Mouse (Mus musculus) embryonic facial prominence, embryonic 15.5 days (tissue): Measurements from ENCODE around the gene Tln2. TPM values are rescaled to one million over a fixed set of nuclear protein-coding genes. Genes with fewer than 3 reads are reported as not detected.

ENCODE experiments used
- ATAC-seq: fragments of 200-750 bp; cut with Nextera tagmentation; 2 replicates; pipeline ENCODE4 v1.8.0; 2017; ENCODE audit warnings: low read depth, moderate TSS enrichment; ENCODE audit not compliant: insufficient number of reproducible peaks, low FRiP score, low TSS enrichment
- H3K27ac ChIP-seq: fragments of 300-500 bp; sonication (generic); replicated peaks from 2 replicates; pipeline ENCODE4 v1.5.1; 2015; ENCODE audit warnings: mild to moderate bottlenecking, inconsistent platforms
- H3K27me3 ChIP-seq: fragments of 300-500 bp; sonication (generic); 2 replicates; pipeline ENCODE4 v1.6.1; 2015; ENCODE audit warnings: inconsistent platforms
- H3K36me3 ChIP-seq: fragments of 300-500 bp; sonication (generic); 2 replicates; pipeline ENCODE4 v1.6.1; 2015; ENCODE audit warnings: mild to moderate bottlenecking, inconsistent platforms
- H3K4me1 ChIP-seq: fragments of 300-500 bp; sonication (generic); 2 replicates; pipeline ENCODE4 v1.6.1; 2015; ENCODE audit warnings: inconsistent platforms
- H3K4me2 ChIP-seq: fragments of 300-500 bp; sonication (generic); replicated peaks from 2 replicates; pipeline ENCODE4 v1.6.1; 2015; ENCODE audit warnings: mild to moderate bottlenecking, inconsistent platforms
- H3K4me3 ChIP-seq: fragments of 300-500 bp; sonication (generic); replicated peaks from 2 replicates; pipeline ENCODE4 v1.5.1; 2015; ENCODE audit warnings: mild to moderate bottlenecking, inconsistent platforms
- H3K9ac ChIP-seq: fragments of 300-500 bp; sonication (generic); 2 replicates; pipeline ENCODE4 v1.6.1; 2015; ENCODE audit warnings: inconsistent platforms
- H3K9me3 ChIP-seq: fragments of 300-500 bp; sonication (generic); replicated peaks from 2 replicates; pipeline ENCODE4 v1.6.1; 2016; ENCODE audit warnings: inconsistent platforms
- WGBS: fragments of 180-500 bp; shearing (Covaris S2); methylation state at CpG from one replicate; pipeline ENCODE4 v1.1.7; 2015; 5-methylcytosine and 5-hydroxymethylcytosine counted together
- microRNA counts: library from miRNA; unstranded; fragments of <30 nt; microRNA quantifications from one replicate; lab custom pipeline; 2016
- microRNA-seq: library from miRNA; unstranded; fragments of <30 nt; microRNA quantifications from one replicate; pipeline ENCODE4, GENCODE M21; 2016; ENCODE audit warnings: borderline number of aligned reads
- polyA plus RNA-seq: library from polyadenylated mRNA; unstranded; fragments of >200 nt; fragmentation: Nextera tagmentation; extraction: Ambion mirVana; gene quantifications from 2 replicates; pipeline ENCODE4 v1.2.1, GENCODE M21; 2015

Tln2 gene
- polyA plus RNA-seq, 1 experiment from 2014 or later, result 33.9 TPM

DNA sequence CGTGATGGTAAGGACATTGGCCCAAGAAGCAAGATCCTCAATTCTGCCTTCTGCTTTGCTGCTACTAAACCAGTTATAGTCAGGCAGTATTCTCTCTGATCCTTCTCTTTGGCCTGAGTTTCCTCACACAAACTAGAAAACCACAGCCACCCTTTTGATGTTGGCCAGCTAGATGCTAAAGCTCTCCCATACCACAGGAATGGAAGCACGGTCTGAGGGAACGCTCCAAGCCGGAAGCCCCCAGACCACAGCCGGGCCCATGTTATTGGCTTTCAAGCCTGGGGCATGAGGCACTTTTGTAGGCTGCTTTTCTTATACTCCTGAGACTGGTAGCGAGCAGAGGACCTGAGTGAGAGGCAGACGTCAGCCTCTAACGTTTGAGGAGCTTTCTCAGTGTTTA, 383.4 kb downstream of the Tln2 start:
- no peak overlapping the region for H3K4me2 ChIP-seq
- H3K27ac ChIP-seq, result peak overlapping the region; percentile 68
- H3K4me1 ChIP-seq, result peaks cover 39% of the 10 kb centered on the region

DNA sequence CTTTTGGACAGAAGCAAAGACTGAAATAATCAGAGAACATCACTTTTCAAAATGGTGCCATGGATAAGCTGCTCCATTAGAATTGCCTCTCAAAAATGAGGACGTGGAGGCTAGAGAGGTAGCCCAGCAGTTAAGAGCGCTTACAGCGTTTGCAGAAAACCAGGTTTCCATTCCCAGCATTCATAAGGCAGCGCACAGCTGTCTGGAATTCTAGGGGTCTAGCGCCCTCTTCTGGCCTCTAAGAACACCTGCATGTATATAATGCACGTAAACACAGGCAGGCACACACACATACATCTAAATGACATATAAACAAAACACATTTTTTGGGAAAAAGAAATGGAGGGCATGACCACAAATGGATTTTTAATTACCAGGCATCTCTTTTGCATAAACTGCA, 385.7 kb downstream of the Tln2 start:
- no peak for ATAC-seq

More for the DNA sequence above, 383.4 kb downstream of the Tln2 start:
- WGBS, result 44% methylated on average over 8 of the region's 8 CpGs
- Histone ChIP-seq H3K4me3 (no peak overlapping the region), H3K36me3 (no peaks in the 10 kb centered on the region), H3K9ac (no peak overlapping the region), H3K9me3 (no peaks in the 10 kb centered on the region), H3K27me3 (no peaks in the 10 kb centered on the region)
- 0 out of 2 replicates have a peak, but pooled peaks have one; percentile 11 for ATAC-seq

DNA sequence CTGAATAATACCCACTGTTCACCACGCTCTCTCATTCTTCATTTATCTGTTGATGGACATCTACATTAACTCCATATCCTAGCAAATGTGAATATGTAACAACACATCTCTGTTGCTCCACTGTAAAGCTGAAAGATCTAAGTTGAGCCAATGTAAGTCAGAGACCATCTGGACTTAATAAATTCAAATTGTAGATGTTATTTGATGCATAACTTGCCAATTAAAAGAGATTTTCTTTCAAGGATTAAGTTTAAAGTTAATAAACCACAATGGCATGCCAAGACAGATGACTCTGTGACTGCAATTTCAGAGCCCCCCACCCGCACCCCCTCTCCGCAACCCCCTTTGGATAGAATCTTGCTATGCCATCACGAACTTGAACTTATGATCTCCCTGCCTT, 386.3 kb downstream of the Tln2 start:
- H3K27me3 ChIP-seq, result no peaks in the 10 kb centered on the region
- H3K36me3 ChIP-seq, result no peaks in the 10 kb centered on the region
- no peak overlapping the region for H3K4me3 ChIP-seq
- no peaks in the 10 kb centered on the region for H3K9me3 ChIP-seq
- peak; percentile 20; the same call in 1 of the 2 replicates for ATAC-seq
- H3K9ac ChIP-seq, result no peak overlapping the region
- no peak overlapping the region for H3K4me2 ChIP-seq
- H3K27ac ChIP-seq, result peak overlapping the region; percentile 34; the same call in 1 of the 2 replicates
- 31% methylated on average over 4 of the region's 4 CpGs for WGBS
- H3K4me1 ChIP-seq, result peaks cover 29% of the 10 kb centered on the region

More for the DNA sequence above, 385.7 kb downstream of the Tln2 start:
- Histone ChIP-seq H3K9ac (no peak overlapping the region), H3K27me3 (no peaks in the 10 kb centered on the region), H3K4me2 (no peak overlapping the region), H3K9me3 (no peaks in the 10 kb centered on the region), H3K4me1 (peaks cover 35% of the 10 kb centered on the region), H3K36me3 (no peaks in the 10 kb centered on the region), H3K27ac (no peak overlapping the region), H3K4me3 (no peak overlapping the region)
- 87% methylated on average over 6 of the region's 6 CpGs for WGBS

DNA sequence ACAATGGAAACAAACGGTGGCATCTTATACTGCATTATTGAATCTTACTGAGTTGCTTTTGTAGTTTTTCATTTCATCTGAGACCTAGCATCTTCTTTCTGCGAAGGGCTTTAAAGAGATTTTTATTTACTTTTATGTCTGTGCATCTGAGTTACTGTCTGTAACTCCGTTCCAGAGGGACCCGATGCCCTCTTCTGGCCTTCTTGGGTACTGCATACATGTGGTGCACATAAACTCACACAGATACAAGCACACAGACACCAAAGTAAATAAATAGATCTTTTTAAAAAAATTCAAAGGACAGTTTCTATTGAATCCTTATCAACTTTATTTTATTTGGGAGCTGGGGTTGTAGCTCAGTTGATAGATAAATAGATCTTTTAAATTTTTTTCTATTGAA, 388.1 kb downstream of the Tln2 start:
- ATAC-seq, result no peak

DNA sequence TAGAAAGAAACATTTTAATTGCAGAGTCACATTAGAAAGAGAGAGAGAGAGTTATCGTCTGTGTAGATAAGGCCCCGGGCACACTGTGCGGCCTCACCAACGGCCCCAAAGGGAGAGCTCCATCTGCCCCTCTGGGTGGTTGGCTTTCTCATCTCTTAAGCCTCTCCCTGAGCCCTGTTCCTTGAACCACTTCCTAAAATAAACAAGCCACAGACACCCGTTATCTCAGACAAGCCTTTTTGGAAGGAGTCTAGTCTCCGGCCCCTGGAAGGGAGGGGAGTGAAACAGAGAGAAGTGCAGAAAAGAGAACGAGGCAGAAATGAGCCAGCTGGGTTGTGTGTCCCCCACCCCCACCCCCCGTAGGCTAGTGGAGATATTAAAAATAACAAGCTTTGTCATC, 388.7 kb downstream of the Tln2 start:
- WGBS, result 68% methylated on average over 8 of the region's 8 CpGs
- Histone ChIP-seq H3K9me3 (no peaks in the 10 kb centered on the region), H3K4me2 (no peak overlapping the region), H3K36me3 (no peaks in the 10 kb centered on the region), H3K27ac (no peak overlapping the region), H3K9ac (no peak overlapping the region), H3K27me3 (no peaks in the 10 kb centered on the region), H3K4me1 (peaks cover 6% of the 10 kb centered on the region; the same call in 1 of the 2 replicates), H3K4me3 (no peak overlapping the region)
- ATAC-seq, result no peak

More for the DNA sequence above, 388.1 kb downstream of the Tln2 start:
- Histone ChIP-seq H3K4me2 (no peak overlapping the region), H3K36me3 (no peaks in the 10 kb centered on the region), H3K27ac (no peak overlapping the region), H3K27me3 (no peaks in the 10 kb centered on the region), H3K4me3 (no peak overlapping the region), H3K9me3 (no peaks in the 10 kb centered on the region), H3K4me1 (peaks cover 11% of the 10 kb centered on the region), H3K9ac (no peak overlapping the region)
- WGBS, result 96% methylated on average over 4 of the region's 4 CpGs

DNA sequence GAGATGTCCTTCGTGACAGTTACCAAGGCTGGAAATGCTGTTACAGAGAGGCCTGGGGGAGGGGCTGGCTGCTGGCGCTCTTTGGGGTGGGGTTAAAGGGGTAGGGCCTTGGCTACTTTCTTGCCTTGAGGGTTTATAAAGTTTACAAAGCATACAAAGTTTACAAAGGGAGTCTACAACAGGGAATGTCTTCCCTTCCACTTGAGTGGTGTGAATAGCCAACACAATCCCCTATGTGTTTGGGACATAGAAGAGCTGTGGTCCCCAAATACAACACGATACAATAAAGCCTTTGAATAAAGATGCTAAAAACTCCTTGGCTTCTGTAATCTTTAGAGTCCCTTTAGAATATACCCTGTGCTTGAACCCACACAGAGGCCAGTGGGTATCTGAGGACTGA, 389.5 kb downstream of the Tln2 start:
- no peak overlapping the region for H3K4me3 ChIP-seq
- WGBS, result 77% methylated on average over 3 of the region's 3 CpGs

More for the DNA sequence above, 389.5 kb downstream of the Tln2 start:
- Histone ChIP-seq H3K27ac (no peak overlapping the region), H3K4me2 (no peak overlapping the region), H3K36me3 (no peaks in the 10 kb centered on the region), H3K27me3 (no peaks in the 10 kb centered on the region), H3K4me1 (peaks cover 4% of the 10 kb centered on the region; the same call in 1 of the 2 replicates), H3K9me3 (no peaks in the 10 kb centered on the region), H3K9ac (no peak overlapping the region)
- ATAC-seq, result no peak

MicroRNA genes within 50 kb of the gene (microRNA counts, 519-probe panel; counts per million panel counts)
- 2,304 counts per million, percentile 52 among the panel's probes with 10 or more counts for microRNA mmu-miR-190 (lab: Ali Mortazavi, UCI)

Small RNA genes within 50 kb of the gene (microRNA-seq; reads per million reads assigned to microRNA genes)
- 56.4 reads per million, percentile 48 among the genes with 10 or more reads in this experiment for gene Mir190a

Other genes starting within 250 kb of the Tln2 start
- gene C2cd4b, start 199.7 kb upstream of the Tln2 start, polyA plus RNA-seq, result 0.45 and 0.64 TPM in 2 replicates